Mouse (Mus musculus): ENCODE measurements around the gene Rmdn3. TPM values are rescaled to one million over a fixed set of nuclear protein-coding genes. Genes with fewer than 3 reads are reported as not detected.

The Rmdn3 gene
- polyA plus RNA-seq, 1 experiment from 2014 or later = 45.9 TPM

- ATAC-seq (ENCODE audit: insufficient number of reproducible peaks, low FRiP score, low TSS enrichment, low read depth) (no peak), DNase-seq (ENCODE audit: low spot score) (no peak)
- peaks cover 5% of the 10 kb centered on the region; the same call in 1 of the 2 replicates for H3K4me1 ChIP-seq (ENCODE audit: control insufficient read depth, insufficient read depth, low read length)
- no peak overlapping the region for H3K4me2 ChIP-seq (ENCODE audit: low read depth, severe bottlenecking)
- no peak overlapping the region for H3K9ac ChIP-seq (ENCODE audit: low read length)
- no peaks in the 10 kb centered on the region for H3K9me3 ChIP-seq (ENCODE audit: control insufficient read depth, low read length)
- no peak overlapping the region for H3K4me3 ChIP-seq (ENCODE audit: low read depth, low read length)
- no peak overlapping the region for H3K27ac ChIP-seq (replicated peaks; ENCODE audit: low read depth, low read length)
- WGBS = 89% methylated on average over 5 of the region's 5 CpGs
- no peaks in the 10 kb centered on the region for H3K27me3 ChIP-seq (ENCODE audit: control insufficient read depth, insufficient read depth, low read length)
- no peaks in the 10 kb centered on the region for H3K36me3 ChIP-seq (ENCODE audit: control insufficient read depth, insufficient read depth, low read length)
Observed at GRCm38 (mm10) chr2:119190969-119191368, 34.1 kb upstream of the Rmdn3 start.

GRCm38 (mm10) chr2:119189029-119189710, 32.3 kb upstream of the Rmdn3 start:
- peak overlapping the region; percentile 32; the same call in 1 of the 2 replicates for H3K9ac ChIP-seq (ENCODE audit: low read length)
- peak overlapping the region; percentile 9; the same call in 1 of the 2 replicates for H3K4me3 ChIP-seq (ENCODE audit: low read depth, low read length)
- no peaks in the 10 kb centered on the region for H3K9me3 ChIP-seq (ENCODE audit: control insufficient read depth, low read length)
- DNase-seq (ENCODE audit: low spot score) (peak; percentile 93), ATAC-seq (ENCODE audit: insufficient number of reproducible peaks, low FRiP score, low TSS enrichment, low read depth) (peak; percentile 60)
- no peaks in the 10 kb centered on the region for H3K36me3 ChIP-seq (ENCODE audit: control insufficient read depth, insufficient read depth, low read length)
- WGBS = 6% methylated on average over 15 of the region's 15 CpGs
- no peaks in the 10 kb centered on the region for H3K27me3 ChIP-seq (ENCODE audit: control insufficient read depth, insufficient read depth, low read length)
- peak overlapping the region; percentile 47 for H3K4me2 ChIP-seq (ENCODE audit: low read depth, severe bottlenecking)
- H3K4me1 ChIP-seq (ENCODE audit: control insufficient read depth, insufficient read depth, low read length) = 0 out of 2 replicates have a peak, but pooled peaks cover 2% of the 10 kb centered on the region
- H3K27ac ChIP-seq (replicated peaks; ENCODE audit: low read depth, low read length) = no peak overlapping the region

GRCm38 (mm10) chr2:119182914-119183313, 26.1 kb upstream of the Rmdn3 start:
- H3K9ac ChIP-seq (ENCODE audit: low read length) = no peak overlapping the region
- no peak overlapping the region for H3K4me2 ChIP-seq (ENCODE audit: low read depth, severe bottlenecking)
- no peak for ATAC-seq (ENCODE audit: insufficient number of reproducible peaks, low FRiP score, low TSS enrichment, low read depth)
- no peaks in the 10 kb centered on the region for H3K9me3 ChIP-seq (ENCODE audit: control insufficient read depth, low read length)
- no peaks in the 10 kb centered on the region for H3K27me3 ChIP-seq (ENCODE audit: control insufficient read depth, insufficient read depth, low read length)
- 58% methylated on average over 7 of the region's 7 CpGs for WGBS
- no peak overlapping the region for H3K27ac ChIP-seq (replicated peaks; ENCODE audit: low read depth, low read length)
- no peak for DNase-seq (ENCODE audit: low spot score)
- H3K4me3 ChIP-seq (ENCODE audit: low read depth, low read length) = no peak overlapping the region
- no peaks in the 10 kb centered on the region for H3K4me1 ChIP-seq (ENCODE audit: control insufficient read depth, insufficient read depth, low read length)
- H3K36me3 ChIP-seq (ENCODE audit: control insufficient read depth, insufficient read depth, low read length) = peaks cover 7% of the 10 kb centered on the region; the same call in 1 of the 2 replicates

- Histone ChIP-seq H3K27me3 (ENCODE audit: control insufficient read depth, insufficient read depth, low read length) (no peaks in the 10 kb centered on the region), H3K27ac (replicated peaks; ENCODE audit: low read depth, low read length) (no peak overlapping the region), H3K9me3 (ENCODE audit: control insufficient read depth, low read length) (no peaks in the 10 kb centered on the region), H3K4me1 (ENCODE audit: control insufficient read depth, insufficient read depth, low read length) (peaks cover 16% of the 10 kb centered on the region), H3K4me3 (ENCODE audit: low read depth, low read length) (no peak overlapping the region), H3K4me2 (ENCODE audit: low read depth, severe bottlenecking) (no peak overlapping the region), H3K36me3 (ENCODE audit: control insufficient read depth, insufficient read depth, low read length) (peaks cover 5% of the 10 kb centered on the region; the same call in 1 of the 2 replicates), H3K9ac (ENCODE audit: low read length) (no peak overlapping the region)
- WGBS = 84% methylated on average over 5 of the region's 5 CpGs
- no peak for ATAC-seq (ENCODE audit: insufficient number of reproducible peaks, low FRiP score, low TSS enrichment, low read depth)
- no peak for DNase-seq (ENCODE audit: low spot score)
Observed at GRCm38 (mm10) chr2:119177384-119177939, 20.6 kb upstream of the Rmdn3 start.

GRCm38 (mm10) chr2:119176761-119177160, 19.9 kb upstream of the Rmdn3 start:
- no peaks in the 10 kb centered on the region for H3K9me3 ChIP-seq (ENCODE audit: control insufficient read depth, low read length)
- peaks cover 5% of the 10 kb centered on the region; the same call in 1 of the 2 replicates for H3K36me3 ChIP-seq (ENCODE audit: control insufficient read depth, insufficient read depth, low read length)
- H3K4me1 ChIP-seq (ENCODE audit: control insufficient read depth, insufficient read depth, low read length) = peaks cover 16% of the 10 kb centered on the region
- H3K9ac ChIP-seq (ENCODE audit: low read length) = no peak overlapping the region
- H3K27me3 ChIP-seq (ENCODE audit: control insufficient read depth, insufficient read depth, low read length) = no peaks in the 10 kb centered on the region
- H3K27ac ChIP-seq (replicated peaks; ENCODE audit: low read depth, low read length) = no peak overlapping the region
- no peak overlapping the region for H3K4me3 ChIP-seq (ENCODE audit: low read depth, low read length)
- H3K4me2 ChIP-seq (ENCODE audit: low read depth, severe bottlenecking) = no peak overlapping the region
- ATAC-seq (ENCODE audit: insufficient number of reproducible peaks, low FRiP score, low TSS enrichment, low read depth) = no peak
- no peak for DNase-seq (ENCODE audit: low spot score)
- WGBS = 61% methylated on average over 3 of the region's 3 CpGs

GRCm38 (mm10) chr2:119175614-119176013, 18.8 kb upstream of the Rmdn3 start:
- H3K9ac ChIP-seq (ENCODE audit: low read length) = no peak overlapping the region
- H3K27ac ChIP-seq (replicated peaks; ENCODE audit: low read depth, low read length) = no peak overlapping the region
- no peaks in the 10 kb centered on the region for H3K9me3 ChIP-seq (ENCODE audit: control insufficient read depth, low read length)
- H3K4me3 ChIP-seq (ENCODE audit: low read depth, low read length) = no peak overlapping the region
- WGBS = 66% methylated on average over 6 of the region's 6 CpGs
- H3K36me3 ChIP-seq (ENCODE audit: control insufficient read depth, insufficient read depth, low read length) = peaks cover 5% of the 10 kb centered on the region; the same call in 1 of the 2 replicates
- H3K4me2 ChIP-seq (ENCODE audit: low read depth, severe bottlenecking) = no peak overlapping the region
- no peaks in the 10 kb centered on the region for H3K27me3 ChIP-seq (ENCODE audit: control insufficient read depth, insufficient read depth, low read length)
- ATAC-seq (ENCODE audit: insufficient number of reproducible peaks, low FRiP score, low TSS enrichment, low read depth) (no peak), DNase-seq (ENCODE audit: low spot score) (no peak)
- peaks cover 16% of the 10 kb centered on the region for H3K4me1 ChIP-seq (ENCODE audit: control insufficient read depth, insufficient read depth, low read length)

- 59% methylated on average over 14 of the region's 14 CpGs for WGBS
- DNase-seq (ENCODE audit: low spot score) = no peak
- H3K4me2 ChIP-seq (ENCODE audit: low read depth, severe bottlenecking) = no peak overlapping the region
- ATAC-seq (ENCODE audit: insufficient number of reproducible peaks, low FRiP score, low TSS enrichment, low read depth) = no peak
- no peaks in the 10 kb centered on the region for H3K9me3 ChIP-seq (ENCODE audit: control insufficient read depth, low read length)
- no peak overlapping the region for H3K27ac ChIP-seq (replicated peaks; ENCODE audit: low read depth, low read length)
- H3K27me3 ChIP-seq (ENCODE audit: control insufficient read depth, insufficient read depth, low read length) = no peaks in the 10 kb centered on the region
- H3K4me3 ChIP-seq (ENCODE audit: low read depth, low read length) = no peak overlapping the region
- peaks cover 5% of the 10 kb centered on the region; the same call in 1 of the 2 replicates for H3K36me3 ChIP-seq (ENCODE audit: control insufficient read depth, insufficient read depth, low read length)
- H3K4me1 ChIP-seq (ENCODE audit: control insufficient read depth, insufficient read depth, low read length) = peaks cover 16% of the 10 kb centered on the region
- H3K9ac ChIP-seq (ENCODE audit: low read length) = no peak overlapping the region
Observed at GRCm38 (mm10) chr2:119174866-119175265, 18.0 kb upstream of the Rmdn3 start.

GRCm38 (mm10) chr2:119173991-119174651, 17.3 kb upstream of the Rmdn3 start, which contains the start of gene Gm14137:
TSS of gene Gm14137 (plus strand) at chr2:119174509.
- H3K4me3 ChIP-seq (ENCODE audit: low read depth, low read length) = no peak within 1 kb of the TSS
- no peak within 1 kb of the TSS; the same call in 1 of the 2 replicates for H3K9ac ChIP-seq (ENCODE audit: low read length)
- H3K4me2 ChIP-seq (ENCODE audit: low read depth, severe bottlenecking) = no peak within 1 kb of the TSS

More at GRCm38 (mm10) chr2:119173991-119174651, 17.3 kb upstream of the Rmdn3 start, which contains the start of gene Gm14137:
- Histone ChIP-seq H3K27me3 (ENCODE audit: control insufficient read depth, insufficient read depth, low read length) (no peaks in the 10 kb centered on the region), H3K36me3 (ENCODE audit: control insufficient read depth, insufficient read depth, low read length) (peaks cover under 1% of the 10 kb centered on the region; the same call in 1 of the 2 replicates), H3K27ac (replicated peaks; ENCODE audit: low read depth, low read length) (no peak within 1 kb of the TSS), H3K4me1 (ENCODE audit: control insufficient read depth, insufficient read depth, low read length) (peaks cover 16% of the 10 kb centered on the region), H3K9me3 (ENCODE audit: control insufficient read depth, low read length) (no peaks in the 10 kb centered on the region)
- no peak for DNase-seq (ENCODE audit: low spot score)
- ATAC-seq (ENCODE audit: insufficient number of reproducible peaks, low FRiP score, low TSS enrichment, low read depth) = no peak
- 45% methylated on average over 8 of the region's 8 CpGs for WGBS

All from limb, embryonic 11.5 days (tissue).